Mouse (Mus musculus) kidney, embryonic 14.5 days (tissue): ENCODE measurements around the gene Lnpk. TPM values are rescaled to one million over a fixed set of nuclear protein-coding genes. Genes with fewer than 3 reads are reported as not detected.

Experiments used
- polyA plus RNA-seq: library from polyadenylated mRNA; unstranded; fragments of >200 nt; fragmentation: Nextera tagmentation; extraction: Ambion mirVana; gene quantifications from 2 replicates; pipeline ENCODE4 v1.2.1, GENCODE M21; 2014

The Lnpk gene
- polyA plus RNA-seq, 1 experiment from 2014 or later: 27.3 TPM

Other genes starting within 250 kb of the Lnpk start
- not detected in 2 replicates for gene Evx2, start 80.1 kb upstream of the Lnpk start, polyA plus RNA-seq
- gene Hoxd13, start 88.9 kb upstream of the Lnpk start, polyA plus RNA-seq: 0.17 and 0.22 TPM in 2 replicates
- gene Hoxd12, start 95.6 kb upstream of the Lnpk start, polyA plus RNA-seq: 6.2 and 7.2 TPM in 2 replicates
- 54.5 and 56.2 TPM in 2 replicates for gene Hoxd11, start 100.1 kb upstream of the Lnpk start, polyA plus RNA-seq
- 45.1 and 45.9 TPM in 2 replicates for gene Hoxd10, start 112.5 kb upstream of the Lnpk start, polyA plus RNA-seq
- 36.2 and 47.9 TPM in 2 replicates for gene Hoxd9, start 118.3 kb upstream of the Lnpk start, polyA plus RNA-seq
- 45.0 and 45.2 TPM in 2 replicates for gene Hoxd8, start 125.2 kb upstream of the Lnpk start, polyA plus RNA-seq
- 12.3 and 12.6 TPM in 2 replicates for gene Hoxd3, start 132.5 kb upstream of the Lnpk start, polyA plus RNA-seq
- gene Hoxd4, start 132.5 kb upstream of the Lnpk start, polyA plus RNA-seq: 6.3 and 18.7 TPM in 2 replicates
- gene Gm28230, start 147.3 kb upstream of the Lnpk start, polyA plus RNA-seq: 2.3 and 4.0 TPM in 2 replicates
- gene Hoxd1, start 183.5 kb upstream of the Lnpk start, polyA plus RNA-seq: 1.8 and 1.9 TPM in 2 replicates
- 157 and 206 TPM in 2 replicates for gene Mtx2, start 246.4 kb upstream of the Lnpk start, polyA plus RNA-seq